In genomic region chr6:125173256-125173655, GRCm38 (mm10) we compare ENCODE assay signal across 21 mouse cellular contexts. TPM values are rescaled to one million over a fixed set of nuclear protein-coding genes. Genes with fewer than 3 reads are reported as not detected.
DNase-seq lines count a peak whose midpoint lies in the region; ATAC-seq and TF ChIP-seq lines count a peak whose summit lies in the region.
"Had no signal": no experiment of that assay in that cellular context is flagged by ENCODE, and none has a peak within 500 bp of the region (broad histone marks: within the 10 kb centered on the region; RNA-seq: fewer than 3 reads in every experiment).

No protein-coding gene starts in this region.

- H3K27me3 ChIP-seq in forebrain, embryonic 12.5 days, result no peaks in the 10 kb centered on the region
- no peaks in the 10 kb centered on the region for H3K27me3 ChIP-seq in forebrain, embryonic 16.5 days (replicated peaks; ENCODE audit: control insufficient read depth, insufficient read depth, low read length)
- H3K27me3 ChIP-seq in liver, postnatal 0 days (ENCODE audit: insufficient read depth, low read length), result no peaks in the 10 kb centered on the region
- H3K27me3 ChIP-seq in heart, adult 2 months (ENCODE audit: control insufficient read depth, insufficient read depth, low read length), result no peaks in the 10 kb centered on the region
- H3K27me3 ChIP-seq: embryonic facial prominence, embryonic 13.5 days; forebrain, embryonic 13.5 days; heart, embryonic 13.5 days; hindbrain, embryonic 12.5 days had no signal

- no peaks in the 10 kb centered on the region for H3K79me2 ChIP-seq in heart, adult 2 months (replicated peaks; ENCODE audit: control insufficient read depth, insufficient read depth, low read length)

- no peak for ATAC-seq in forebrain, embryonic 12.5 days (ENCODE audit: low FRiP score)
- ATAC-seq in forebrain, embryonic 16.5 days, result no peak
- no peak for ATAC-seq in liver, postnatal 0 days
- ATAC-seq: CD4-positive, CD25-positive, alpha-beta regulatory T cell, adult 4 months; forebrain, embryonic 13.5 days; hindbrain, postnatal 0 days had no signal

- intact Hi-C loops in heart, adult 2 months (cut with DNase I), result loop anchor here (5.0 kb wide), 1 partner anchor 126 kb away; the partner anchor contains the start of gene Acrbp

- H3K27ac ChIP-seq in forebrain, embryonic 12.5 days, result no peak overlapping the region
- H3K27ac ChIP-seq in forebrain, embryonic 16.5 days (ENCODE audit: low read length), result no peak overlapping the region
- peak overlapping the region; percentile 78 for H3K27ac ChIP-seq in liver, postnatal 0 days (ENCODE audit: low read depth)
- no peak overlapping the region for H3K27ac ChIP-seq in heart, adult 2 months
- H3K27ac ChIP-seq: embryonic facial prominence, embryonic 13.5 days; forebrain, embryonic 13.5 days; gastrocnemius, adult 2 months; hindbrain, embryonic 12.5 days; hindbrain, postnatal 0 days had no signal

- TF ChIP-seq EP300 in liver, postnatal 0 days (IDR thresholded peaks at IDR 0.05; ENCODE audit: low read depth), result no peak
- TF ChIP-seq EP300 in heart, adult 2 months (IDR thresholded peaks at IDR 0.05; ENCODE audit: insufficient read depth, low read depth, low read length), result no peak

- 0 out of 2 replicates have a peak overlapping the region, but pooled peaks have one; percentile 4 for H3K9ac ChIP-seq in forebrain, embryonic 12.5 days
- no peak overlapping the region for H3K9ac ChIP-seq in forebrain, embryonic 16.5 days (replicated peaks; ENCODE audit: low read depth, low read length)
- no peak overlapping the region for H3K9ac ChIP-seq in liver, postnatal 0 days (replicated peaks)
- H3K9ac ChIP-seq in heart, adult 2 months (ENCODE audit: low read depth, low read length), result no peak overlapping the region
- H3K9ac ChIP-seq: embryonic facial prominence, embryonic 13.5 days; forebrain, embryonic 13.5 days; heart, embryonic 13.5 days; hindbrain, embryonic 12.5 days had no signal

- DNase-seq in ovary, postnatal 36 days (ENCODE audit: low spot score), result peak; percentile 46
- DNase-seq in ovary, postnatal 10 days (ENCODE audit: low spot score), result no peak
- peak; percentile 81 for DNase-seq in adrenal gland, postnatal 10 days
- no peak for DNase-seq in liver, postnatal 0 days
- DNase-seq in heart, adult 2 months, result no peak
- DNase-seq in MN1 (ENCODE audit: low spot score), result no peak
- DNase-seq: B cell, adult 2 months; cerebellum, adult 18-20 months; cerebellum, adult 9-11 months; cerebellum, postnatal 36 days; gastrocnemius, adult 2 months; gastrocnemius, postnatal 25 days; heart, postnatal 4 days had no signal

- no peaks in the 10 kb centered on the region for H3K9me3 ChIP-seq in forebrain, embryonic 12.5 days
- H3K9me3 ChIP-seq in forebrain, embryonic 16.5 days (ENCODE audit: control insufficient read depth, low read length), result no peaks in the 10 kb centered on the region
- no peaks in the 10 kb centered on the region for H3K9me3 ChIP-seq in liver, postnatal 0 days (ENCODE audit: low read length)
- H3K9me3 ChIP-seq: embryonic facial prominence, embryonic 13.5 days; forebrain, embryonic 13.5 days; heart, embryonic 13.5 days; hindbrain, embryonic 12.5 days had no signal

- no peak overlapping the region for H3K4me3 ChIP-seq in forebrain, embryonic 12.5 days (replicated peaks)
- H3K4me3 ChIP-seq in forebrain, embryonic 16.5 days (replicated peaks; ENCODE audit: low read length), result no peak overlapping the region
- no peak overlapping the region for H3K4me3 ChIP-seq in liver, postnatal 0 days (ENCODE audit: low read depth, low read length)
- H3K4me3 ChIP-seq in heart, adult 2 months, result no peak overlapping the region
- H3K4me3 ChIP-seq: embryonic facial prominence, embryonic 13.5 days; forebrain, embryonic 13.5 days; gastrocnemius, adult 2 months; heart, embryonic 13.5 days; hindbrain, embryonic 12.5 days had no signal

- H3K4me2 ChIP-seq in forebrain, embryonic 12.5 days, result no peak overlapping the region
- H3K4me2 ChIP-seq in forebrain, embryonic 16.5 days (ENCODE audit: low read length), result no peak overlapping the region
- H3K4me2 ChIP-seq in liver, postnatal 0 days (ENCODE audit: low read depth, low read length), result no peak overlapping the region
- H3K4me2 ChIP-seq: embryonic facial prominence, embryonic 13.5 days; forebrain, embryonic 13.5 days; heart, embryonic 13.5 days; hindbrain, embryonic 12.5 days had no signal

- H3K36me3 ChIP-seq in forebrain, embryonic 12.5 days (replicated peaks), result peaks cover 100% of the 10 kb centered on the region
- peaks cover 79% of the 10 kb centered on the region for H3K36me3 ChIP-seq in forebrain, embryonic 16.5 days (ENCODE audit: control insufficient read depth, insufficient read depth)
- peaks cover 96% of the 10 kb centered on the region for H3K36me3 ChIP-seq in liver, postnatal 0 days (replicated peaks; ENCODE audit: insufficient read depth, low read length)
- no peaks in the 10 kb centered on the region for H3K36me3 ChIP-seq in heart, adult 2 months (ENCODE audit: control insufficient read depth, insufficient read depth, low read length)

- TF ChIP-seq POLR2A in heart, adult 2 months (IDR thresholded peaks at IDR 0.05; ENCODE audit: insufficient read depth, low read depth, low read length), result no peak

- H3K4me1 ChIP-seq in forebrain, embryonic 12.5 days, result no peaks in the 10 kb centered on the region
- no peaks in the 10 kb centered on the region for H3K4me1 ChIP-seq in forebrain, embryonic 16.5 days (replicated peaks; ENCODE audit: control insufficient read depth, insufficient read depth, low read length)
- H3K4me1 ChIP-seq in liver, postnatal 0 days (ENCODE audit: insufficient read depth), result peaks cover 12% of the 10 kb centered on the region
- H3K4me1 ChIP-seq in heart, adult 2 months (ENCODE audit: control insufficient read depth, insufficient read depth, low read length), result no peaks in the 10 kb centered on the region
- H3K4me1 ChIP-seq: embryonic facial prominence, embryonic 13.5 days; forebrain, embryonic 13.5 days; hindbrain, embryonic 12.5 days had no signal

- 96% methylated on average over 7 of the region's 7 CpGs for WGBS in forebrain, embryonic 12.5 days
- 96% methylated on average over 7 of the region's 7 CpGs for WGBS in forebrain, embryonic 16.5 days
- 90% methylated on average over 7 of the region's 7 CpGs for WGBS in liver, postnatal 0 days (ENCODE audit: insufficient replicate concordance)
- whole genome bisulfite sequencing in heart, adult 2 months, result 89% methylated on average over 7 of the region's 7 CpGs

- TF ChIP-seq CTCF in liver, postnatal 0 days (IDR thresholded peaks at IDR 0.05; ENCODE audit: low read depth), result no peak
- no peak for TF ChIP-seq CTCF in heart, adult 2 months (IDR thresholded peaks at IDR 0.05)

RNA-seq across cellular contexts. Expression of gene Gapdh, which starts 7.0 kb away (rescaled TPM):
- polyA plus RNA-seq in forebrain, embryonic 12.5 days (2016; fragmentation: Nextera tagmentation; extraction: Ambion mirVana), result 2,231 and 2,319 TPM in 2 replicates
- polyA plus RNA-seq in forebrain, embryonic 16.5 days (2015; fragmentation: Nextera tagmentation; extraction: Ambion mirVana), result 1,297 and 1,346 TPM in 2 replicates
- 1,000 to 10,000 TPM; 1,844 to 1,863 TPM for total RNA-seq in adrenal gland, postnatal 10 days (2021)
- 1,355 and 1,565 TPM in 2 replicates for polyA plus RNA-seq in liver, postnatal 0 days (2015; fragmentation: Nextera tagmentation; extraction: Ambion mirVana)
- total RNA-seq in heart, adult 2 months (2021), result 1,000 to 10,000 TPM; 4,018 to 4,312 TPM
- 7,726 and 8,318 TPM in 2 replicates for polyA plus RNA-seq in heart, adult 2 months (2012; rRNA removed)

RNA-seq across cellular contexts. Expression of gene Ncapd2, which starts 18.2 kb away (rescaled TPM):
- polyA plus RNA-seq in forebrain, embryonic 12.5 days (2016; fragmentation: Nextera tagmentation; extraction: Ambion mirVana), result 221 and 246 TPM in 2 replicates
- polyA plus RNA-seq in forebrain, embryonic 16.5 days (2015; fragmentation: Nextera tagmentation; extraction: Ambion mirVana), result 91.4 and 91.6 TPM in 2 replicates
- total RNA-seq in adrenal gland, postnatal 10 days (2021), result 10 to 100 TPM; 46.9 to 62.7 TPM
- polyA plus RNA-seq in liver, postnatal 0 days (2015; fragmentation: Nextera tagmentation; extraction: Ambion mirVana), result 33.5 and 39.1 TPM in 2 replicates
- total RNA-seq in heart, adult 2 months (2021), result 10 to 100 TPM; 17.6 TPM
- polyA plus RNA-seq in heart, adult 2 months (2012; rRNA removed), result 34.0 and 40.2 TPM in 2 replicates

RNA-seq across cellular contexts. Expression of gene Mrpl51, which starts 18.3 kb away (rescaled TPM):
- polyA plus RNA-seq in forebrain, embryonic 12.5 days (2016; fragmentation: Nextera tagmentation; extraction: Ambion mirVana), result 192 and 193 TPM in 2 replicates
- 137 and 140 TPM in 2 replicates for polyA plus RNA-seq in forebrain, embryonic 16.5 days (2015; fragmentation: Nextera tagmentation; extraction: Ambion mirVana)
- 100 to 1,000 TPM; 250 to 274 TPM for total RNA-seq in adrenal gland, postnatal 10 days (2021)
- 210 and 215 TPM in 2 replicates for polyA plus RNA-seq in liver, postnatal 0 days (2015; fragmentation: Nextera tagmentation; extraction: Ambion mirVana)
- 100 to 1,000 TPM; 303 to 343 TPM for total RNA-seq in heart, adult 2 months (2021)
- 166 and 170 TPM in 2 replicates for polyA plus RNA-seq in heart, adult 2 months (2012; rRNA removed)

RNA-seq across cellular contexts. Expression of gene Iffo1, which starts 28.2 kb away (rescaled TPM):
- 15.9 and 16.0 TPM in 2 replicates for polyA plus RNA-seq in forebrain, embryonic 12.5 days (2016; fragmentation: Nextera tagmentation; extraction: Ambion mirVana)
- 17.3 and 19.3 TPM in 2 replicates for polyA plus RNA-seq in forebrain, embryonic 16.5 days (2015; fragmentation: Nextera tagmentation; extraction: Ambion mirVana)
- total RNA-seq in adrenal gland, postnatal 10 days (2021), result 10 to 100 TPM; 16.7 to 30.1 TPM
- 4.2 and 4.8 TPM in 2 replicates for polyA plus RNA-seq in liver, postnatal 0 days (2015; fragmentation: Nextera tagmentation; extraction: Ambion mirVana)
- total RNA-seq in heart, adult 2 months (2021), result 1 to 10 TPM; 5.7 to 7.0 TPM
- polyA plus RNA-seq in heart, adult 2 months (2012; rRNA removed), result 19.7 and 21.8 TPM in 2 replicates

RNA-seq across cellular contexts. Expression of gene Nop2, which starts 41.5 kb away (rescaled TPM):
- 62.9 and 63.6 TPM in 2 replicates for polyA plus RNA-seq in forebrain, embryonic 12.5 days (2016; fragmentation: Nextera tagmentation; extraction: Ambion mirVana)
- polyA plus RNA-seq in forebrain, embryonic 16.5 days (2015; fragmentation: Nextera tagmentation; extraction: Ambion mirVana), result 54.4 and 55.3 TPM in 2 replicates
- 10 to 100 TPM; 36.7 to 42.2 TPM for total RNA-seq in adrenal gland, postnatal 10 days (2021)
- polyA plus RNA-seq in liver, postnatal 0 days (2015; fragmentation: Nextera tagmentation; extraction: Ambion mirVana), result 23.2 and 24.8 TPM in 2 replicates
- total RNA-seq in heart, adult 2 months (2021), result 10 to 100 TPM; 18.9 to 20.3 TPM
- 8.3 and 13.6 TPM in 2 replicates for polyA plus RNA-seq in heart, adult 2 months (2012; rRNA removed)

Comparison
In these comparisons a context has a peak if more than half of its experiments do, and no peak if none do; other contexts are left out.
1. DNase-seq: peak in ovary, postnatal 36 days (single experiment) and adrenal gland, postnatal 10 days (single experiment); none in ovary, postnatal 10 days (single experiment), liver, postnatal 0 days (single experiment), heart, adult 2 months (0 of 2) and MN1 (single experiment).